Mouse (Mus musculus) bone marrow, adult 2 months (tissue): ENCODE measurements around the gene Ghr.

Experiments
- CTCF ChIP-seq: fragments of 200-500 bp; IDR thresholded peaks from 2 replicates; pipeline ENCODE4 v1.5.1; 2011; ENCODE audit warnings: low read length, control low read depth; ENCODE audit not compliant: control insufficient read depth, insufficient read depth
- POLR2A ChIP-seq: fragments of 200-500 bp; IDR thresholded peaks from 2 replicates; pipeline ENCODE4 v1.6.1; 2011; ENCODE audit warnings: low read depth, mild to moderate bottlenecking, control low read depth, low read length, borderline replicate concordance; ENCODE audit not compliant: control insufficient read depth

DNA sequence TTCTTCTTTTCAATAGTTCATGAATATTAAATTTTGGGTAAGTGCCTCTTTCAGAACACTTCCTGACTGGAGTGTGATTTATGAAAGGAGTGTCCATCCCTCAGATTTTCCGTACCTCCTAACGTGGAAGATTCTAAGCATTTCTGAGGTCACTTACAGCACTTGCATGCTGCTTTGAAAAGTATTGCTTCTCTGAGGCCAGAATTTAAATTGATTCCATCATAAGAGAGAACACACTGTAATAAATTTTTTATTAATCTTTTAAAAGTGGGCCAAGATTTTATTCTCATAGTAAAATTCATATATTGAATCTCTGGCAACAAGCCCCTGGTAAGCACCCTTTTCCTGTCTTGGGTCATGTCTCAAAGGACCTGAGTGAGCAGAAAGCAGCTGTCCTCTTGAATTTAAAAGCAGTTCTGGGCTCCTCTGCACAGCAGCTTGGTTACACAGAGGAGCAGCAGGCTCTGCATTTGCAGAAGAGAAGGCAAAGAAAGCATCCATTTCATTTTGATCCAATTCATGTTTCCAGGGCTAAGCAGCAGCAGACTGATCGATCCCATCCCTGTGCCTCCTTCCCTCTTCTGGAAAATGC, 46.9 kb downstream of the Ghr start:
- TF ChIP-seq CTCF (no peak), POLR2A (no peak)
